Mouse (Mus musculus): ENCODE data around the gene Zfp3. TPM values are rescaled to one million over a fixed set of nuclear protein-coding genes. Genes with fewer than 3 reads are reported as not detected.
"Not testable (repeated sequence)": the region's sequence is repeated elsewhere in the genome, so short reads cannot be mapped to it uniquely, and the experiment has no call there.

Zfp3 gene
- polyA plus RNA-seq, 1 experiment from 2014 or later = 15.8 TPM

- no peak overlapping the region for H3K27ac ChIP-seq (replicated peaks)
- H3K36me3 ChIP-seq = no peaks in the 10 kb centered on the region
- no peak overlapping the region for H3K4me3 ChIP-seq
- H3K9ac ChIP-seq = no peak overlapping the region
- H3K4me2 ChIP-seq = no peak overlapping the region
- no peaks in the 10 kb centered on the region for H3K4me1 ChIP-seq (replicated peaks)
- no peak for ATAC-seq (ENCODE audit: low FRiP score, low read depth)
- no peaks in the 10 kb centered on the region for H3K9me3 ChIP-seq
- no peaks in the 10 kb centered on the region for H3K27me3 ChIP-seq
- WGBS = 84% methylated on average over 3 of the region's 3 CpGs
These were observed 22.4 kb upstream of the Zfp3 start for GRCm38 (mm10) chr11:70741603-70742002.

GRCm38 (mm10) chr11:70742117-70742516, 21.9 kb upstream of the Zfp3 start:
- Histone ChIP-seq H3K4me3 (no peak overlapping the region), H3K27ac (replicated peaks) (no peak overlapping the region)
- 87% methylated on average over 7 of the region's 7 CpGs for WGBS

GRCm38 (mm10) chr11:70742581-70743459, 21.2 kb upstream of the Zfp3 start:
- Histone ChIP-seq H3K9me3 (no peaks in the 10 kb centered on the region), H3K27ac (replicated peaks) (no peak overlapping the region), H3K27me3 (no peaks in the 10 kb centered on the region), H3K4me2 (no peak overlapping the region), H3K4me1 (replicated peaks) (no peaks in the 10 kb centered on the region), H3K36me3 (no peaks in the 10 kb centered on the region), H3K4me3 (no peak overlapping the region), H3K9ac (no peak overlapping the region)
- WGBS = 74% methylated on average over 12 of the region's 12 CpGs
- ATAC-seq (ENCODE audit: low FRiP score, low read depth) = no peak

More at GRCm38 (mm10) chr11:70742117-70742516, 21.9 kb upstream of the Zfp3 start:
- Histone ChIP-seq H3K27me3 (no peaks in the 10 kb centered on the region), H3K9me3 (no peaks in the 10 kb centered on the region), H3K4me1 (replicated peaks) (no peaks in the 10 kb centered on the region), H3K4me2 (no peak overlapping the region), H3K36me3 (no peaks in the 10 kb centered on the region), H3K9ac (no peak overlapping the region)
- ATAC-seq (ENCODE audit: low FRiP score, low read depth) = no peak

- no peak for ATAC-seq (ENCODE audit: low FRiP score, low read depth)
- 91% methylated on average over 7 of the region's 7 CpGs for WGBS
These were observed 18.4 kb upstream of the Zfp3 start for GRCm38 (mm10) chr11:70745636-70746035.

GRCm38 (mm10) chr11:70747876-70748545, 16.0 kb upstream of the Zfp3 start:
- ATAC-seq (ENCODE audit: low FRiP score, low read depth) = no peak
- Histone ChIP-seq H3K4me1 (replicated peaks) (no peaks in the 10 kb centered on the region), H3K27ac (replicated peaks) (no peak overlapping the region), H3K4me2 (no peak overlapping the region), H3K27me3 (no peaks in the 10 kb centered on the region), H3K4me3 (no peak overlapping the region), H3K9ac (no peak overlapping the region), H3K36me3 (no peaks in the 10 kb centered on the region), H3K9me3 (no peaks in the 10 kb centered on the region)
- 92% methylated on average over 4 of the region's 4 CpGs for WGBS

More at GRCm38 (mm10) chr11:70745636-70746035, 18.4 kb upstream of the Zfp3 start:
- no peak overlapping the region for H3K9ac ChIP-seq
- no peak overlapping the region for H3K27ac ChIP-seq (replicated peaks)
- no peaks in the 10 kb centered on the region for H3K27me3 ChIP-seq
- no peak overlapping the region for H3K4me3 ChIP-seq
- H3K9me3 ChIP-seq = no peaks in the 10 kb centered on the region
- no peaks in the 10 kb centered on the region for H3K36me3 ChIP-seq
- H3K4me1 ChIP-seq (replicated peaks) = no peaks in the 10 kb centered on the region
- H3K4me2 ChIP-seq = no peak overlapping the region

- no peak overlapping the region for H3K27ac ChIP-seq (replicated peaks)
- 83% methylated on average over 4 of the region's 4 CpGs for whole genome bisulfite sequencing
- H3K4me3 ChIP-seq = no peak overlapping the region
- no peaks in the 10 kb centered on the region for H3K9me3 ChIP-seq
- no peaks in the 10 kb centered on the region for H3K36me3 ChIP-seq
- H3K4me1 ChIP-seq (replicated peaks) = no peaks in the 10 kb centered on the region
- H3K27me3 ChIP-seq = no peaks in the 10 kb centered on the region
- H3K9ac ChIP-seq = no peak overlapping the region
- no peak for ATAC-seq (ENCODE audit: low FRiP score, low read depth)
- no peak overlapping the region for H3K4me2 ChIP-seq
These were observed 11.5 kb upstream of the Zfp3 start for GRCm38 (mm10) chr11:70752337-70753017.

GRCm38 (mm10) chr11:70753146-70753545, 10.9 kb upstream of the Zfp3 start:
- Histone ChIP-seq H3K4me3 (no peak overlapping the region), H3K9ac (no peak overlapping the region), H3K27me3 (no peaks in the 10 kb centered on the region), H3K9me3 (no peaks in the 10 kb centered on the region), H3K4me2 (no peak overlapping the region), H3K36me3 (no peaks in the 10 kb centered on the region), H3K27ac (replicated peaks) (no peak overlapping the region), H3K4me1 (replicated peaks) (no peaks in the 10 kb centered on the region)
- WGBS = 92% methylated on average over 10 of the region's 10 CpGs
- no peak for ATAC-seq (ENCODE audit: low FRiP score, low read depth)

- WGBS = 69% methylated on average over 4 of the region's 4 CpGs
- ATAC-seq (ENCODE audit: low FRiP score, low read depth) = no peak
These were observed 9.5 kb upstream of the Zfp3 start for GRCm38 (mm10) chr11:70754476-70754875.

GRCm38 (mm10) chr11:70754958-70755357, 9.1 kb upstream of the Zfp3 start:
- WGBS = 66% methylated on average over 7 of the region's 7 CpGs
- Histone ChIP-seq H3K4me3 (no peak overlapping the region), H3K9me3 (no peaks in the 10 kb centered on the region), H3K9ac (no peak overlapping the region), H3K4me2 (no peak overlapping the region), H3K27ac (replicated peaks) (no peak overlapping the region), H3K27me3 (no peaks in the 10 kb centered on the region), H3K4me1 (replicated peaks) (no peaks in the 10 kb centered on the region), H3K36me3 (no peaks in the 10 kb centered on the region)
- ATAC-seq (ENCODE audit: low FRiP score, low read depth) = no peak

More at GRCm38 (mm10) chr11:70754476-70754875, 9.5 kb upstream of the Zfp3 start:
- no peaks in the 10 kb centered on the region for H3K27me3 ChIP-seq
- H3K4me1 ChIP-seq (replicated peaks) = no peaks in the 10 kb centered on the region
- no peak overlapping the region for H3K4me2 ChIP-seq
- no peak overlapping the region for H3K4me3 ChIP-seq
- no peaks in the 10 kb centered on the region for H3K36me3 ChIP-seq
- H3K27ac ChIP-seq (replicated peaks) = no peak overlapping the region
- H3K9me3 ChIP-seq = no peaks in the 10 kb centered on the region
- H3K9ac ChIP-seq = no peak overlapping the region

- no peak for ATAC-seq (ENCODE audit: low FRiP score, low read depth)
- H3K9ac ChIP-seq = no peak overlapping the region; the same call in 1 of the 2 replicates
- no peak overlapping the region for H3K4me2 ChIP-seq
- no peaks in the 10 kb centered on the region for H3K9me3 ChIP-seq
- no peak overlapping the region for H3K27ac ChIP-seq (replicated peaks)
- no peaks in the 10 kb centered on the region for H3K27me3 ChIP-seq
- no peak overlapping the region for H3K4me3 ChIP-seq
- no peaks in the 10 kb centered on the region for H3K36me3 ChIP-seq
- WGBS = 10% methylated on average over 7 of the region's 7 CpGs
- no peaks in the 10 kb centered on the region for H3K4me1 ChIP-seq (replicated peaks)
These were observed 8.4 kb upstream of the Zfp3 start for GRCm38 (mm10) chr11:70755645-70756044.

- not testable (repeated sequence) for H3K4me3 ChIP-seq; H3K36me3 ChIP-seq; H3K9me3 ChIP-seq; H3K27ac ChIP-seq (replicated peaks); ATAC-seq (ENCODE audit: low FRiP score, low read depth); H3K9ac ChIP-seq; H3K4me2 ChIP-seq; H3K27me3 ChIP-seq
- 63% methylated on average over 3 of the region's 3 CpGs for WGBS
- H3K4me1 ChIP-seq (replicated peaks) = peaks cover 15% of the 10 kb centered on the region
These were observed 3.6 kb upstream of the Zfp3 start for GRCm38 (mm10) chr11:70760446-70760845.

- WGBS = 84% methylated on average over 9 of the region's 9 CpGs
- no peaks in the 10 kb centered on the region for H3K27me3 ChIP-seq
- ATAC-seq (ENCODE audit: low FRiP score, low read depth) = no peak
These were observed 1.4 kb upstream of the Zfp3 start for GRCm38 (mm10) chr11:70762641-70763040.

More at GRCm38 (mm10) chr11:70762641-70763040, 1.4 kb upstream of the Zfp3 start:
- Histone ChIP-seq H3K27ac (replicated peaks) (no peak overlapping the region), H3K4me1 (replicated peaks) (peaks cover 23% of the 10 kb centered on the region), H3K9ac (no peak overlapping the region), H3K4me3 (no peak overlapping the region), H3K36me3 (no peaks in the 10 kb centered on the region), H3K4me2 (no peak overlapping the region), H3K9me3 (no peaks in the 10 kb centered on the region)
